In the genomic region with DNA sequence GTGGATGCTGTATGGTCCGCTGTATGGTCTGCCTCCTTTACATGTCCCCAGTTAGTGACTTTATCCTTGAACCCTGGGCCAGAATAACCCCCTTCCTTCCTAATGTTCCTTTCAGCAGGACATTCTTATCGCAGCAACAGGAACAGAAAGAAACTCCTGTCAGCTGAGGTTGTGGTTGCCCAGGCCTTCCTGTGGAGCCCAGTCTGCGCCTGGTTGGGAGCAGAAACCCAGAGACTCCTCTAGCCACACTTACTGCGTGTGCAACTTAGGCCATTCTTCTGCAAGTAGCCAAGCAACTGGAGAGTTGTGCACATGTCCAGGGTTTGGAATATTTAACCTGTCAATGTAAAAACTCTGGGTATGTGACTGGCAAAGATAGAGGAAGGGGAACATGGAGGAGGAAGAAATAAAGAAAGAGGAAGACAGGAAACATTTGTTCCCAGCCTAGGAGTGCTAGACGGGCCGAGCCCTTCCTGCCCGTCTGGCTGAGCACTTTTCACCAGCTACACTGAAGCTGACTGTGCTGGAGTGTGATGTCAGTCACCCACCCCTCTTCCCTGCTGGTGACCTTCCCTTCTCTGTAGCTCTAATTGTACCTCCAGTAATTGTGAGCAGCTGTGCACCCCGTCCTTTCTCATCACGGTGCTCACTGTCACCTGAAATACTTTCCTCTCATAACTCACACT, we compare ENCODE assay signal across 11 mouse cellular contexts.
DNase-seq lines count a peak whose midpoint lies in the region; ATAC-seq and TF ChIP-seq lines count a peak whose summit lies in the region.
"Had no signal": no experiment of that assay in that cellular context is flagged by ENCODE, and none has a peak within 500 bp of the region (broad histone marks: within the 10 kb centered on the region; RNA-seq: fewer than 3 reads in every experiment).

No protein-coding gene starts in this region.

- peak overlapping the region; percentile 70 for H3K27ac ChIP-seq in heart, embryonic 13.5 days (replicated peaks)
- peak overlapping the region; percentile 34 for H3K27ac ChIP-seq in neural tube, embryonic 14.5 days (ENCODE audit: low read depth, low read length)
- H3K27ac ChIP-seq in hindbrain, embryonic 11.5 days (ENCODE audit: low read depth, low read length), result no peak overlapping the region

- ATAC-seq in heart, embryonic 13.5 days (ENCODE audit: extremely low read depth, insufficient number of reproducible peaks, low FRiP score, low TSS enrichment), result no peak
- peak; percentile 56; the same call in 1 of the 2 replicates for ATAC-seq in neural tube, embryonic 14.5 days (ENCODE audit: low read depth)
- peak; percentile 47; the same call in 1 of the 2 replicates for ATAC-seq in hindbrain, embryonic 11.5 days (ENCODE audit: low FRiP score)

- DNase-seq in heart, postnatal 25 days (ENCODE audit: low spot score), result no peak
- DNase-seq in neural tube, embryonic 10.5 days (ENCODE audit: extremely low spot score, low spot score), result no peak
- DNase-seq in hindbrain, embryonic 11.5 days (ENCODE audit: low spot score), result no peak
- no peak for DNase-seq in thymus, postnatal 0 days (ENCODE audit: low spot score)
- DNase-seq in lung, adult 2 months, result no peak
- DNase-seq: cerebellum, adult 11-12 months; gastrocnemius, postnatal 36 days; kidney, postnatal 25 days; right cerebral cortex, adult 18-20 months had no signal

- no peaks in the 10 kb centered on the region for H3K36me3 ChIP-seq in heart, embryonic 13.5 days
- no peaks in the 10 kb centered on the region for H3K36me3 ChIP-seq in neural tube, embryonic 14.5 days (ENCODE audit: control insufficient read depth, insufficient read depth, low read length)
- no peaks in the 10 kb centered on the region for H3K36me3 ChIP-seq in hindbrain, embryonic 11.5 days (ENCODE audit: control insufficient read depth, insufficient read depth, low read length)

- no peaks in the 10 kb centered on the region for H3K27me3 ChIP-seq in heart, embryonic 13.5 days (replicated peaks)
- H3K27me3 ChIP-seq in neural tube, embryonic 14.5 days (ENCODE audit: control insufficient read depth, insufficient read depth, low read length), result no peaks in the 10 kb centered on the region
- no peaks in the 10 kb centered on the region for H3K27me3 ChIP-seq in hindbrain, embryonic 11.5 days (ENCODE audit: control insufficient read depth, insufficient read depth, low read length)

- H3K4me3 ChIP-seq in heart, embryonic 13.5 days, result no peak overlapping the region
- H3K4me3 ChIP-seq in neural tube, embryonic 14.5 days (ENCODE audit: low read depth, low read length), result no peak overlapping the region
- H3K4me3 ChIP-seq in hindbrain, embryonic 11.5 days (ENCODE audit: low read depth, low read length), result no peak overlapping the region
- no peak overlapping the region for H3K4me3 ChIP-seq in lung, adult 2 months (replicated peaks; ENCODE audit: extremely low read depth, low read depth, low read length)

- 31% methylated on average over 9 of the region's 9 CpGs for WGBS in heart, embryonic 13.5 days
- 61% methylated on average over 9 of the region's 9 CpGs for WGBS in neural tube, embryonic 14.5 days
- 70% methylated on average over 9 of the region's 9 CpGs for whole genome bisulfite sequencing in hindbrain, embryonic 11.5 days
- whole genome bisulfite sequencing in lung, adult 2 months, result 47% methylated on average over 9 of the region's 9 CpGs

- intact Hi-C loops in heart, postnatal 25 days (cut with DNase I), result no loop called here

- H3K4me1 ChIP-seq in heart, embryonic 13.5 days, result peaks cover 26% of the 10 kb centered on the region
- H3K4me1 ChIP-seq in neural tube, embryonic 14.5 days (ENCODE audit: control insufficient read depth, insufficient read depth, low read length), result no peaks in the 10 kb centered on the region
- H3K4me1 ChIP-seq in hindbrain, embryonic 11.5 days (replicated peaks; ENCODE audit: control insufficient read depth, insufficient read depth, low read length), result no peaks in the 10 kb centered on the region
- 0 out of 2 replicates have a peak, but pooled peaks cover 2% of the 10 kb centered on the region for H3K4me1 ChIP-seq in lung, adult 2 months (ENCODE audit: control insufficient read depth, insufficient read depth, low read length)

- TF ChIP-seq CTCF in lung, adult 2 months (IDR thresholded peaks at IDR 0.05; ENCODE audit: insufficient read depth, low read length), result no peak

- no peaks in the 10 kb centered on the region for H3K9me3 ChIP-seq in heart, embryonic 13.5 days
- H3K9me3 ChIP-seq in neural tube, embryonic 14.5 days (ENCODE audit: control insufficient read depth, low read length), result no peaks in the 10 kb centered on the region
- no peaks in the 10 kb centered on the region for H3K9me3 ChIP-seq in hindbrain, embryonic 11.5 days (ENCODE audit: control insufficient read depth, low read length)

- H3K4me2 ChIP-seq in heart, embryonic 13.5 days, result peak overlapping the region; percentile 16; the same call in 1 of the 2 replicates
- no peak overlapping the region for H3K4me2 ChIP-seq in neural tube, embryonic 14.5 days (ENCODE audit: low read depth, low read length)
- no peak overlapping the region for H3K4me2 ChIP-seq in hindbrain, embryonic 11.5 days (replicated peaks; ENCODE audit: low read depth, low read length)

- no peak overlapping the region for H3K9ac ChIP-seq in heart, embryonic 13.5 days
- no peak overlapping the region for H3K9ac ChIP-seq in neural tube, embryonic 14.5 days (replicated peaks; ENCODE audit: low read depth, low read length)
- H3K9ac ChIP-seq in hindbrain, embryonic 11.5 days (ENCODE audit: low read depth, low read length), result no peak overlapping the region

- no peak for TF ChIP-seq POLR2A in lung, adult 2 months (IDR thresholded peaks at IDR 0.05; ENCODE audit: borderline replicate concordance, extremely low read depth, low read depth, low read length)
